8 mouse cellular contexts compared by ENCODE assay signal in genomic region chr11:47987893-47988267, GRCm38 (mm10). TPM values are rescaled to one million over a fixed set of nuclear protein-coding genes. Genes with fewer than 3 reads are reported as not detected.
A peak's percentile ranks its signal among the peaks of the same experiment; 100 is the strongest.
DNase-seq lines count a peak whose midpoint lies in the region; ATAC-seq and TF ChIP-seq lines count a peak whose summit lies in the region.

No protein-coding gene starts in this region.

- H3K4me1 ChIP-seq in forebrain, embryonic 11.5 days (replicated peaks; ENCODE audit: control insufficient read depth, insufficient read depth, low read length) = peaks cover 2% of the 10 kb centered on the region; the same call in 1 of the 2 replicates
- 0 out of 2 replicates have a peak, but pooled peaks cover 4% of the 10 kb centered on the region for H3K4me1 ChIP-seq in intestine, embryonic 16.5 days (ENCODE audit: control insufficient read depth, insufficient read depth, low read length)

- no peak for TF ChIP-seq CTCF in left cerebral cortex, adult 2 months (IDR thresholded peaks at IDR 0.05)

- DNase-seq in left cerebral cortex, adult 2 months (ENCODE audit: extremely low spot score in 1 of 2, low spot score in 2 of 2) = peak in 1 of 2 experiments; percentile 9
- DNase-seq in left cerebral cortex, adult 11 months (ENCODE audit: low spot score) = no peak
- DNase-seq in forebrain, embryonic 11.5 days (ENCODE audit: low spot score) = peak; percentile 53
- peak; percentile 13 for DNase-seq in retina, embryonic 14.5 days (ENCODE audit: low spot score)
- no peak for DNase-seq in ovary, postnatal 10 days (ENCODE audit: low spot score)
- no peak for DNase-seq in layer of hippocampus, postnatal 36 days
- DNase-seq in gastrocnemius, postnatal 25 days = no peak

- H3K4me2 ChIP-seq in forebrain, embryonic 11.5 days (ENCODE audit: low read depth, low read length, severe bottlenecking) = peak overlapping the region; percentile 96
- peak overlapping the region; percentile 97 for H3K4me2 ChIP-seq in intestine, embryonic 16.5 days (ENCODE audit: low read depth, low read length)

- H3K9ac ChIP-seq in forebrain, embryonic 11.5 days (ENCODE audit: low read length) = peak overlapping the region; percentile 77
- peak overlapping the region; percentile 66; the same call in 1 of the 2 replicates for H3K9ac ChIP-seq in intestine, embryonic 16.5 days (ENCODE audit: low read depth, low read length)

- no peak for ATAC-seq in forebrain, embryonic 11.5 days (replicated peaks; ENCODE audit: low FRiP score)
- ATAC-seq in intestine, embryonic 16.5 days = no peak

- no peaks in the 10 kb centered on the region for H3K9me3 ChIP-seq in forebrain, embryonic 11.5 days (ENCODE audit: control insufficient read depth, low read length)
- no peaks in the 10 kb centered on the region for H3K9me3 ChIP-seq in intestine, embryonic 16.5 days (ENCODE audit: control insufficient read depth, low read length)

- H3K27ac ChIP-seq in left cerebral cortex, adult 2 months = peak overlapping the region; percentile 36; the same call in 1 of the 2 replicates
- H3K27ac ChIP-seq in forebrain, embryonic 11.5 days (ENCODE audit: low read depth, low read length) = no peak overlapping the region
- H3K27ac ChIP-seq in intestine, embryonic 16.5 days (ENCODE audit: low read length) = no peak overlapping the region

- H3K36me3 ChIP-seq in forebrain, embryonic 11.5 days (ENCODE audit: control insufficient read depth, insufficient read depth, low read length) = no peaks in the 10 kb centered on the region
- H3K36me3 ChIP-seq in intestine, embryonic 16.5 days (ENCODE audit: control insufficient read depth, insufficient read depth, low read length) = no peaks in the 10 kb centered on the region

- intact Hi-C loops in left cerebral cortex, adult 2 months (cut with DNase I) = loop anchor here (5.0 to 10.0 kb wide), 3 partner anchors 96 to 599 kb away; no protein-coding TSS in a partner anchor

- peak overlapping the region; percentile 72 for H3K4me3 ChIP-seq in left cerebral cortex, adult 2 months
- peak overlapping the region; percentile 68 for H3K4me3 ChIP-seq in forebrain, embryonic 11.5 days (ENCODE audit: low read depth, low read length)
- peak overlapping the region; percentile 61 for H3K4me3 ChIP-seq in intestine, embryonic 16.5 days (ENCODE audit: low read length)

- WGBS in forebrain, embryonic 11.5 days = 12% methylated on average over 12 of the region's 12 CpGs
- WGBS in intestine, embryonic 16.5 days = 15% methylated on average over 12 of the region's 12 CpGs

- peaks cover 9% of the 10 kb centered on the region; the same call in 1 of the 2 replicates for H3K27me3 ChIP-seq in forebrain, embryonic 11.5 days (ENCODE audit: control insufficient read depth, insufficient read depth, low read length)
- H3K27me3 ChIP-seq in intestine, embryonic 16.5 days (replicated peaks; ENCODE audit: control insufficient read depth, insufficient read depth, low read length) = peaks cover 31% of the 10 kb centered on the region

RNA-seq across cellular contexts. Expression of gene Sgcd, which starts 0.9 kb away (rescaled TPM):
- 10 to 100 TPM; 15.0 to 18.7 TPM for total RNA-seq in left cerebral cortex, adult 2 months (2021)
- polyA plus RNA-seq in forebrain, embryonic 11.5 days (2014; fragmentation: Nextera tagmentation; extraction: Ambion mirVana) = 2.3 TPM in 2 replicates
- polyA plus RNA-seq in intestine, embryonic 16.5 days (2015; fragmentation: Nextera tagmentation; extraction: Ambion mirVana) = 1.4 and 1.9 TPM in 2 replicates
- 10 to 100 TPM; 11.8 to 13.7 TPM for total RNA-seq in layer of hippocampus, postnatal 36 days (2021)
- total RNA-seq in gastrocnemius, postnatal 25 days (2021) = 10 to 100 TPM; 67.4 to 75.2 TPM

Comparison
In these comparisons a context has a peak if more than half of its experiments do, and no peak if none do; other contexts are left out.
1. DNase-seq: peak in forebrain, embryonic 11.5 days (single experiment) and retina, embryonic 14.5 days (single experiment); none in left cerebral cortex, adult 11 months (single experiment), ovary, postnatal 10 days (single experiment), layer of hippocampus, postnatal 36 days (0 of 2) and gastrocnemius, postnatal 25 days (single experiment).
2. Peak in every context shown above with its lines, with median percentiles within 50 percentile points of each other: H3K4me3 ChIP-seq.